ENCODE assay signal across 9 mouse cellular contexts in genomic region chr8:24386462-24386861, GRCm38 (mm10).
DNase-seq lines count a peak whose midpoint lies in the region; ATAC-seq and TF ChIP-seq lines count a peak whose summit lies in the region.
"Had no signal": no experiment of that assay in that cellular context is flagged by ENCODE, and none has a peak within 500 bp of the region (broad histone marks: within the 10 kb centered on the region; RNA-seq: fewer than 3 reads in every experiment).

No protein-coding gene starts in this region.

- no peak; the same call in 1 of the 2 replicates for ATAC-seq in neural tube, embryonic 15.5 days (ENCODE audit: low FRiP score)
- no peak for ATAC-seq in intestine, postnatal 0 days

- H3K4me3 ChIP-seq in neural tube, embryonic 15.5 days (replicated peaks) = no peak overlapping the region
- H3K4me3 ChIP-seq in intestine, postnatal 0 days (ENCODE audit: low read depth, low read length) = no peak overlapping the region
- no peak overlapping the region for H3K4me3 ChIP-seq in liver, adult 2 months (ENCODE audit: insufficient read depth, low read depth, low read length)
- H3K4me3 ChIP-seq in olfactory bulb, adult 2 months (ENCODE audit: insufficient read depth, low read depth, low read length) = no peak overlapping the region
- H3K4me3 ChIP-seq: embryonic facial prominence, embryonic 15.5 days had no signal

- no peaks in the 10 kb centered on the region for H3K9me3 ChIP-seq in neural tube, embryonic 15.5 days (replicated peaks)
- no peaks in the 10 kb centered on the region for H3K9me3 ChIP-seq in intestine, postnatal 0 days (ENCODE audit: control insufficient read depth)
- H3K9me3 ChIP-seq: embryonic facial prominence, embryonic 15.5 days had no signal

- DNase-seq in neural tube, embryonic 10.5 days (ENCODE audit: extremely low spot score, low spot score) = peak; percentile 85
- peak; percentile 7 for DNase-seq in cerebellum, adult 9-11 months
- peak; percentile 44 to 73 for DNase-seq in frontal cortex, postnatal 14 days (ENCODE audit: low spot score in 2 of 2)
- peak; percentile 47 for DNase-seq in liver, adult 2 months (ENCODE audit: extremely low read depth, low read depth, low spot score)
- DNase-seq in thymus, postnatal 25 days = peak; percentile 53

- TF ChIP-seq CTCF in intestine, postnatal 0 days (IDR thresholded peaks at IDR 0.05; ENCODE audit: low read depth) = peak; percentile 94
- TF ChIP-seq CTCF in liver, adult 2 months (IDR thresholded peaks at IDR 0.05; ENCODE audit: low read depth, low read length) = peak; percentile 85
- peak; percentile 69 for TF ChIP-seq CTCF in olfactory bulb, adult 2 months (IDR thresholded peaks at IDR 0.05; ENCODE audit: insufficient read depth, low read depth, low read length)

- H3K9ac ChIP-seq in neural tube, embryonic 15.5 days (replicated peaks) = no peak overlapping the region
- no peak overlapping the region for H3K9ac ChIP-seq in intestine, postnatal 0 days (ENCODE audit: low read depth, low read length)
- no peak overlapping the region for H3K9ac ChIP-seq in liver, adult 2 months (ENCODE audit: low read depth, low read length)
- H3K9ac ChIP-seq: embryonic facial prominence, embryonic 15.5 days had no signal

- no peaks in the 10 kb centered on the region for H3K36me3 ChIP-seq in neural tube, embryonic 15.5 days
- no peaks in the 10 kb centered on the region for H3K36me3 ChIP-seq in intestine, postnatal 0 days (ENCODE audit: control insufficient read depth, insufficient read depth)
- H3K36me3 ChIP-seq in liver, adult 2 months (ENCODE audit: control insufficient read depth, insufficient read depth, low read length) = no peaks in the 10 kb centered on the region
- H3K36me3 ChIP-seq: embryonic facial prominence, embryonic 15.5 days had no signal

- H3K27ac ChIP-seq in neural tube, embryonic 15.5 days (replicated peaks) = no peak overlapping the region
- no peak overlapping the region for H3K27ac ChIP-seq in intestine, postnatal 0 days (ENCODE audit: low read depth, low read length)
- H3K27ac ChIP-seq in liver, adult 2 months (replicated peaks; ENCODE audit: insufficient read depth, low read depth, low read length) = no peak overlapping the region
- no peak overlapping the region for H3K27ac ChIP-seq in olfactory bulb, adult 2 months (ENCODE audit: insufficient read depth, low read depth, low read length)
- H3K27ac ChIP-seq: embryonic facial prominence, embryonic 15.5 days had no signal

- no peak overlapping the region for H3K4me2 ChIP-seq in neural tube, embryonic 15.5 days
- H3K4me2 ChIP-seq in intestine, postnatal 0 days (replicated peaks; ENCODE audit: low read depth) = no peak overlapping the region
- H3K4me2 ChIP-seq: embryonic facial prominence, embryonic 15.5 days had no signal

- 8% methylated on average over 3 of the region's 3 CpGs for WGBS in neural tube, embryonic 15.5 days
- 2% methylated on average over 3 of the region's 3 CpGs for WGBS in intestine, postnatal 0 days
- 2% methylated on average over 3 of the region's 3 CpGs for WGBS in liver, adult 2 months
- WGBS in olfactory bulb, adult 2 months = 2% methylated on average over 3 of the region's 3 CpGs

- TF ChIP-seq POLR2A in liver, adult 2 months (IDR thresholded peaks at IDR 0.05; ENCODE audit: extremely low read depth, insufficient read depth, low read length) = no peak
- no peak for TF ChIP-seq POLR2A in olfactory bulb, adult 2 months (IDR thresholded peaks at IDR 0.05; ENCODE audit: insufficient read depth, low read depth, low read length)

- H3K27me3 ChIP-seq in neural tube, embryonic 15.5 days (replicated peaks) = no peaks in the 10 kb centered on the region
- H3K27me3 ChIP-seq in intestine, postnatal 0 days (replicated peaks; ENCODE audit: control insufficient read depth, insufficient read depth, low read length) = no peaks in the 10 kb centered on the region
- peaks cover 6% of the 10 kb centered on the region; the same call in 1 of the 2 replicates for H3K27me3 ChIP-seq in liver, adult 2 months (ENCODE audit: control insufficient read depth, insufficient read depth, low read length)
- H3K27me3 ChIP-seq: embryonic facial prominence, embryonic 15.5 days had no signal

- H3K79me2 ChIP-seq in liver, adult 2 months (ENCODE audit: control insufficient read depth, insufficient read depth, low read length) = no peaks in the 10 kb centered on the region

- H3K4me1 ChIP-seq in neural tube, embryonic 15.5 days = peaks cover 6% of the 10 kb centered on the region; the same call in 1 of the 2 replicates
- no peaks in the 10 kb centered on the region for H3K4me1 ChIP-seq in intestine, postnatal 0 days (replicated peaks; ENCODE audit: control insufficient read depth, insufficient read depth, low read length)
- no peaks in the 10 kb centered on the region for H3K4me1 ChIP-seq in liver, adult 2 months (ENCODE audit: control insufficient read depth, insufficient read depth, low read length)
- no peaks in the 10 kb centered on the region for H3K4me1 ChIP-seq in olfactory bulb, adult 2 months (ENCODE audit: control insufficient read depth, insufficient read depth, low read length)
- H3K4me1 ChIP-seq: embryonic facial prominence, embryonic 15.5 days had no signal

Comparison
In these comparisons a context has a peak if more than half of its experiments do, and no peak if none do; other contexts are left out.
1. DNase-seq: peak in every context shown above with its lines; median percentile 85 in neural tube, embryonic 10.5 days; 58 in frontal cortex, postnatal 14 days; 53 in thymus, postnatal 25 days; 47 in liver, adult 2 months; 7 in cerebellum, adult 9-11 months.